Mouse (Mus musculus): ENCODE data around the gene Trmt112. TPM values are rescaled to one million over a fixed set of nuclear protein-coding genes. Genes with fewer than 3 reads are reported as not detected.
A peak's percentile ranks its signal among the peaks of the same experiment; 100 is the strongest.

The Trmt112 gene
- total RNA-seq, 4 experiments from 2014 or later: 35.0 to 55.2 (median 44.9) TPM

DNA sequence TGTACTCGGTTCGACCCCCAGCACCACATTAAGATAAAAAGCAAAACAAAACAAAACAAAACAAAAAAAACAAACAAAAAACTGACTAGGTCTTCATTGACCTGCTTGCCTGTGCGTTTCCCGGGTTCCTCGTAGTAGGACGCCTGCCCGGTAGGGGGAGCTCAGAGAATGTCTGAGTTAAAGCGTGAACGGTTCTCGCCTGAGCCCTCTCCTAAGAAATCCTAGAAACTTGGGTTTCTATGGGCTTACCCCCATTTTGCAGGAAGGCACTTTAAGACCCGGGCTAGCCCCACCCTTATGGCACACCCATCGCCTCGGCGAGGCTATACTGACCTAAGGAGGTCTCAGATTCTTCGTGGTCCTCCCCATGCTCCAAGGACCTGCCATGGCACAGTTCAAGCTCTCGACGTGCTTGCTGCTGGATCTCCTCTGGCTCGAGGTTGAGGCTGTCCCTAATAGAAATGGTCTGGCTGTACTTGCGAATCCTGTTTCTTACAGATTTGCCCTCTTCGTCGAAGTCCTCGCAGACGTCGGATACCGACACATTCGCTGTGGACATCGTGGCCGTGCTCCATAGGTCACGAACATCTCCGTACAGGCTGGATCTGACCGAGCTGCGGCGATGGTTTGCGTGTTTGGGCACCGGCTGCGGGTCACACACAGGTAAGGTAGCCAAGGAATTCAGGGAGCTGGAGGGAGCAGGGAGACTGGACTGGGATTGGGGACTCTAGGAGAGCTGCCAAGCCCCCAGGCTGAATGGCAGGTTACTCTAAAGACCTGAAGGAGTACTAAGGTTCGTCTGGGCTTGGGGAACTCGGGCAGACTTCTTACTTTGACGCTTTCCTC is 15.2 kb downstream of the Trmt112 start:
- DNase-seq (ENCODE audit: low spot score in 2 of 2): peak; percentile 69 to 79

GRCm38 (mm10) chr19:6925307-6925573 is 15.7 kb downstream of the Trmt112 start, which contains the start of gene Catsperz:
Catsperz (minus strand) TSS chr19:6925380.
- no peak for DNase-seq (ENCODE audit: low spot score in 2 of 2)

DNA sequence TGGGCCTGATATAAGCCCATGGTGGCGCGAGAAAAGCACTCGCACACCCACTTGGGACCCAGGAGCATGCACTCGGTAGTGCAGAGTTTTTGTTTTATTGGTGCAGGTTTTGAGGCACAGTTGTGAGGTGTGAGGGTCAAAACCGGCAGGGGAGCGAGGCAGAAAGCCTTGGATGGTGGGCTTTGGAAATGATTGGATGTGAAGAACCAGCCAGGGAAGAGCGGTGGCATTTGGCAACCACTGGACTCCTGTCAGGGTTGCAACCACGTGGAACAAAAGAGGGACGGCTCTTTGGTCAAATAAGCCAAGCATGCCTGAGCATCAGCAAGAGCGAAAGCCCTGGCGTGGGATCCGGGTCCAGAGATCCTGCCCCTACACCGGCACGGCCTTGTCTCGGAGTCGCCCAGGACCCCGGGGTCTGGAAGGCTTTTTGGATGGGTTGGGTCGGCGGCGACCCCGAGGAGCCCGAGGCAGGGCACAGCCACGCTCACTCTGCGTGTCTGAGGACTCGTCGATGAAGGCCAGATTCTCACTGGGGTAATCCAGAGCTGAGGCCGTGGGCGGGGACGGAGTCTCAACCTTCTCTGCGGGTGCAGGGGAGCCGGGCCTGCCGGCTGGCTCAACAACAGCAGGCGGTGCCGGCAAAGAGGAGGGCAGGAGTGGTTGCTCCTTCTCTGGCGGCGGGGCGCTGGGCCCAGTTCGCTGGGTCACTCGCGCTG is 16.3 kb downstream of the Trmt112 start:
- no peak for DNase-seq (ENCODE audit: low spot score in 2 of 2)

DNA sequence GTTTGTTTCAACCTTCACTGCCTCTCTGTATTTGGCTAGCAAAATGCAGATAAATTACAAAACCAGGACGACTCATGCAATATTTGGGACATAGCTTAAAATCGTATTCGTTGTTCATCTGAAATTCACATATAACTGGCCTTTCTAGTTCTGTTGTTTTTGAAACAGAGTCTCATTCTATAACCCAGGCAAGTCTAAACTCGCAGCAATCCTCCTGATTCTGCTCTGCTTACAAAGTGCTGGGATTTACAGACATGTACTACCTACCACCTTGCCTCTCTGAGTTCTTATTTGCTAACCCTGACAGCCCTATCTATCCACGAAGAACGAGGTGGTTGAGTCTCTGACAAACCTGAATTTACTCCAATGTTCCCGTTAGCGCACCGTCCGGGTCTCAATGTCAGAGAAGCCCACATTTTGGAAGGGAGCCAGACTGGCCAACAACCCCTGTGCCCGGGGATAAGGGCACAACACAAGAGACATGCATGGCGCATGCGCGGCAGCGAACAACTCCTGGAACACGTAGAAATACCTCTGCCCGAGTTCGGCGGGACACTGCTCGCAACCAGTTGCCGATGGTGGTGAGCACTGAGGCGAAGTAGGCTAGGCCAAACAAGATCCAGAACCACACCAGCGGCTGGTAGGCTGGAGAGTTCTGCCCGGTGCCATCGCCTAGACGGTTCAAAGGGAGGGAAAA is 17.2 kb downstream of the Trmt112 start:
- DNase-seq (ENCODE audit: low spot score in 2 of 2): no peak

GRCm38 (mm10) chr19:6928080-6928479 is 18.6 kb downstream of the Trmt112 start:
- DNase-seq (ENCODE audit: low spot score in 2 of 2): no peak

- no peak for DNase-seq (ENCODE audit: low spot score in 2 of 2)
These were observed 21.5 kb downstream of the Trmt112 start for GRCm38 (mm10) chr19:6931002-6931401.

DNA sequence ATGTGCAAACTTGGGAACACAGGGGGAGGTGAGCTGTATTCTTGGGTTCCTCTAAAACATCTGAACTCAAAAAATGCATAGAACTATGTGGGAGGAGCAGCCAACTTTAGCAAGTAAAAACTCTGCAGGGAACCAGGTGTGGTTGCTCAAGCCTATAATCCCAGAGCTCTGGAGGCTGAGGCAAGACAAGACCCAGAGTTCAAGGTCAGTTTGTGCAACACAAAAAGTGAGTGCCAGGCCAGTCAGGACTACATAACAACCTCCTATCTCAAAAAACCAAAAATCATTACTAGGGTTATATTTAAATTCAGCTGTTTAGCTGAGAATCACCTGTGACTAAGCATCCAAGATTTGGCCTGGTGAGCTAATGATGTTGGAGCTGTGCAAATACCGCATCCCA is 22.5 kb downstream of the Trmt112 start:
- no peak for DNase-seq (ENCODE audit: low spot score in 2 of 2)

- DNase-seq (ENCODE audit: low spot score in 2 of 2): no peak
These were observed 23.6 kb downstream of the Trmt112 start for GRCm38 (mm10) chr19:6933102-6933435.

DNA sequence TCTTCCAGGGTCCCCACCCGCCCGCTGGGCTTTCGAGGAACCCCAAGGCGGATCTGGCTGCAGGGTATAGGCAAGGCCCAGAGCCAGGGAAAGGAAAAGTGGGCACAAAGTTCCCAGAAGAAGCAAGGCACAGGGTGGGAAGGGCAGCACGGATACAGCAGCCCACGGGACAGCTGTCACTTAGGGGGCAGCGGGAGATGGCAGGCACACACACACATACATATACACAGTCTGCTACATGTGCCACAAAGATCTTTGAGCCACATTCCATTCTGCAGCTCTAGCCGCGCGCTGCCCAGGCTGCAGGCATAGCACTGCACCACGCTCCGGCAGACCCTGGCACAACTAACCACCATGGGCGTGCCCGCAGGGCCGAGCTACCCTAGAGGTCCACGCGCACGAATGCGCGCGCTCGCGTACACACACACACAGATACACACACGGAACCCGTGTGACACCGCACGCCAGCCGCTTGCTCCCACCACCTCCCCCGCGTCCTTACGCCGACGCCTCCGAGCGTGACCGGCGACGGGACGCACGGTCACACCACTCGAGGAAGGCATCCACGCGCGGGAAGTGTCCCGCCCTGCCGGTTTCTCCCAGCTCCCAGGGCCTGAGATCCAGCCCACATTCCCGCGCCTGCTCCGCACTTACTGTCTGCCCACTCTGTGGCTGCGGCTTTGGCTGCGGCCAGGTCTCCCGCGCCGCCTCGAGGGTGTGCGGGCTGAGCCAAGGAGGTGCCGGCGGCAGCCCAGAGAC is 24.1 kb downstream of the Trmt112 start:
- DNase-seq (ENCODE audit: low spot score in 2 of 2): peak in 1 of 2 experiments; percentile 75

- DNase-seq (ENCODE audit: low spot score in 2 of 2): no peak
These were observed 24.9 kb downstream of the Trmt112 start, which contains the start of gene Kcnk4 for GRCm38 (mm10) chr19:6934195-6934977. Kcnk4 (minus strand) TSS chr19:6934515.

DNA sequence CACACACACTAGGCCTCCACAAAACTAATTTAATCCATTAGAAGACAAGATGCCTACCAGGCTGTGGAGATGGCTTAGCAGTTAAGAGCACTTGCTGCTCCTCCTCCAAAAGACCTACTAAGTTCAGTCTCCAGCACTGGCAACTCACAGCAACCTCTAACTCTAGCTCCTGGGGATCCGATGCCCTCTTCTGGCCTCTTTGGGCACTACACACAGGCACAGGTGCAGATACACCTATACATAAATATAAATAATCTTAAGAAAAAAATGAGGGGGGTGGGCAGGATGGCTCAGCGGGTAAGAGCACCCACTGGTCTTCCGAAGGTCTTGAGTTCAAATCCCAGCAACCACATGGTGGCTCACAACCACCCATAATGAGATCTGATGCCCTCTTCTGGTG is 26.8 kb downstream of the Trmt112 start:
- no peak for DNase-seq (ENCODE audit: low spot score in 2 of 2)

GRCm38 (mm10) chr19:6937541-6938465 is 28.3 kb downstream of the Trmt112 start:
- no peak for DNase-seq (ENCODE audit: low spot score in 2 of 2)

- no peak for DNase-seq (ENCODE audit: low spot score in 2 of 2)
These were observed 29.9 kb downstream of the Trmt112 start for GRCm38 (mm10) chr19:6939106-6940002.

GRCm38 (mm10) chr19:6940396-6941351 is 31.2 kb downstream of the Trmt112 start:
- no peak for DNase-seq (ENCODE audit: low spot score in 2 of 2)

- peak; percentile 84 to 97 for DNase-seq (ENCODE audit: low spot score in 2 of 2)
These were observed 32.1 kb downstream of the Trmt112 start, which contains the start of gene Bad for GRCm38 (mm10) chr19:6941372-6942248. Bad (plus strand) TSS chr19:6941861.

DNA sequence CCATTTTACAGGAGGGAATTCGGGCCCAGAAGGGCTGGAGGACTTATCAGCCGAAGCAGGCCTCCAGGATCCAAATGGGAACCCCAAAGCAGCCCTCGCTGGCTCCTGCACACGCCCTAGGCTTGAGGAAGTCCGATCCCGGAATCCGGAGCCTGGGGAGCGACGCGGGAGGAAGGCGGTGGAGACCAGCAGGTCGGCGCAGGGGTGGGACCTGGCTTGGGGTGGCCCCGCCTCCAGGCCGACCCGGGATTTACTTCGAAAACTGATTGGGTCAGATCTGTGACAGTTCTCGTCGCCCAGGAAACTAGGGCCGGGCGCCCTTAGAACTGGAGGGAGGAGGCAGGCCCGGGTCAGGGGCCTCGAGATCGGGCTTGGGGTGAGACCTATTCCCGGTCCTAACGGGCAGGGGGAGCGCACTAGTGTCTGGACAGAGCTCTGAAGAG is 32.8 kb downstream of the Trmt112 start, which contains the start of gene Gpr137:
Gene Gpr137 (minus strand): TSS at position 232 of the 443 bp plus-strand sequence.
- DNase-seq (ENCODE audit: low spot score in 2 of 2): peak; percentile 85 to 94
